Mouse (Mus musculus): ENCODE measurements at regions not wholly inside any gene's neighbourhood (a gene's known extent, or its start where the extent isn't known, plus 50 kb on each side); places are given as distances from the start of the nearest gene placed in this dataset.

GRCm38 (mm10) chr4:39998771-39999422, 144.0 kb upstream of the Aco1 start:
- Histone ChIP-seq H3K9me3 (ENCODE audit: low read length) (peaks cover 13% of the 10 kb centered on the region), H3K4me1 (replicated peaks; ENCODE audit: low read depth, low read length) (no peaks in the 10 kb centered on the region), H3K4me3 (replicated peaks; ENCODE audit: low read length) (no peak overlapping the region), H3K36me3 (ENCODE audit: insufficient read depth, low read length) (no peaks in the 10 kb centered on the region), H3K27me3 (ENCODE audit: insufficient read depth, low read length) (no peaks in the 10 kb centered on the region)
- TF ChIP-seq CTCF (conservative IDR thresholded peaks at IDR 0.05; ENCODE audit: low read length): no peak
- TF ChIP-seq POU5F1 (IDR thresholded peaks at IDR 0.05; ENCODE audit: borderline replicate concordance, low read length): no peak
- TF ChIP-seq NANOG (IDR thresholded peaks at IDR 0.05; ENCODE audit: borderline replicate concordance, low read length): no peak

- Histone ChIP-seq H3K36me3 (ENCODE audit: insufficient read depth, low read length) (no peaks in the 10 kb centered on the region), H3K4me1 (replicated peaks; ENCODE audit: low read depth, low read length) (no peaks in the 10 kb centered on the region), H3K9me3 (ENCODE audit: low read length) (no peaks in the 10 kb centered on the region), H3K27me3 (ENCODE audit: insufficient read depth, low read length) (no peaks in the 10 kb centered on the region), H3K4me3 (replicated peaks; ENCODE audit: low read length) (no peak overlapping the region)
- no peak for TF ChIP-seq POU5F1 (IDR thresholded peaks at IDR 0.05; ENCODE audit: borderline replicate concordance, low read length)
- peak; percentile 67 for TF ChIP-seq CTCF (conservative IDR thresholded peaks at IDR 0.05; ENCODE audit: low read length)
- no peak for TF ChIP-seq NANOG (IDR thresholded peaks at IDR 0.05; ENCODE audit: borderline replicate concordance, low read length)
Observed at GRCm38 (mm10) chr4:40014666-40015065, 128.2 kb upstream of the Aco1 start.

GRCm38 (mm10) chr4:40016856-40017255, 126.0 kb upstream of the Aco1 start:
- Histone ChIP-seq H3K4me3 (replicated peaks; ENCODE audit: low read length) (no peak overlapping the region), H3K27me3 (ENCODE audit: insufficient read depth, low read length) (no peaks in the 10 kb centered on the region), H3K4me1 (replicated peaks; ENCODE audit: low read depth, low read length) (no peaks in the 10 kb centered on the region), H3K36me3 (ENCODE audit: insufficient read depth, low read length) (no peaks in the 10 kb centered on the region), H3K9me3 (ENCODE audit: low read length) (peaks cover 15% of the 10 kb centered on the region; the same call in 1 of the 2 replicates)
- TF ChIP-seq NANOG (IDR thresholded peaks at IDR 0.05; ENCODE audit: borderline replicate concordance, low read length): no peak
- no peak for TF ChIP-seq CTCF (conservative IDR thresholded peaks at IDR 0.05; ENCODE audit: low read length)
- no peak for TF ChIP-seq POU5F1 (IDR thresholded peaks at IDR 0.05; ENCODE audit: borderline replicate concordance, low read length)

GRCm38 (mm10) chr4:40018208-40018607, 124.7 kb upstream of the Aco1 start:
- H3K4me3 ChIP-seq (replicated peaks; ENCODE audit: low read length): no peak overlapping the region
- no peaks in the 10 kb centered on the region for H3K36me3 ChIP-seq (ENCODE audit: insufficient read depth, low read length)
- peaks cover 22% of the 10 kb centered on the region; the same call in 1 of the 2 replicates for H3K9me3 ChIP-seq (ENCODE audit: low read length)
- no peaks in the 10 kb centered on the region for H3K27me3 ChIP-seq (ENCODE audit: insufficient read depth, low read length)
- TF ChIP-seq CTCF (conservative IDR thresholded peaks at IDR 0.05; ENCODE audit: low read length): no peak
- no peak for TF ChIP-seq NANOG (IDR thresholded peaks at IDR 0.05; ENCODE audit: borderline replicate concordance, low read length)
- TF ChIP-seq POU5F1 (IDR thresholded peaks at IDR 0.05; ENCODE audit: borderline replicate concordance, low read length): no peak
- no peaks in the 10 kb centered on the region for H3K4me1 ChIP-seq (replicated peaks; ENCODE audit: low read depth, low read length)

GRCm38 (mm10) chr4:40031361-40031760, 111.5 kb upstream of the Aco1 start:
- H3K36me3 ChIP-seq (ENCODE audit: insufficient read depth, low read length): no peaks in the 10 kb centered on the region
- TF ChIP-seq POU5F1 (IDR thresholded peaks at IDR 0.05; ENCODE audit: borderline replicate concordance, low read length): no peak
- no peak for TF ChIP-seq NANOG (IDR thresholded peaks at IDR 0.05; ENCODE audit: borderline replicate concordance, low read length)
- no peak for TF ChIP-seq CTCF (conservative IDR thresholded peaks at IDR 0.05; ENCODE audit: low read length)
- H3K27me3 ChIP-seq (ENCODE audit: insufficient read depth, low read length): no peaks in the 10 kb centered on the region
- H3K9me3 ChIP-seq (ENCODE audit: low read length): peaks cover 54% of the 10 kb centered on the region
- H3K4me1 ChIP-seq (replicated peaks; ENCODE audit: low read depth, low read length): no peaks in the 10 kb centered on the region
- H3K4me3 ChIP-seq (replicated peaks; ENCODE audit: low read length): no peak overlapping the region

- H3K9me3 ChIP-seq (ENCODE audit: low read length): peaks cover 63% of the 10 kb centered on the region
- no peaks in the 10 kb centered on the region for H3K27me3 ChIP-seq (ENCODE audit: insufficient read depth, low read length)
- TF ChIP-seq POU5F1 (IDR thresholded peaks at IDR 0.05; ENCODE audit: borderline replicate concordance, low read length) (no peak), CTCF (conservative IDR thresholded peaks at IDR 0.05; ENCODE audit: low read length) (no peak), NANOG (IDR thresholded peaks at IDR 0.05; ENCODE audit: borderline replicate concordance, low read length) (no peak)
- no peaks in the 10 kb centered on the region for H3K4me1 ChIP-seq (replicated peaks; ENCODE audit: low read depth, low read length)
- no peak overlapping the region for H3K4me3 ChIP-seq (replicated peaks; ENCODE audit: low read length)
- H3K36me3 ChIP-seq (ENCODE audit: insufficient read depth, low read length): no peaks in the 10 kb centered on the region
Observed at GRCm38 (mm10) chr4:40047846-40048245, 95.0 kb upstream of the Aco1 start.

- Histone ChIP-seq H3K36me3 (ENCODE audit: insufficient read depth, low read length) (no peaks in the 10 kb centered on the region), H3K4me3 (replicated peaks; ENCODE audit: low read length) (no peak overlapping the region), H3K27me3 (ENCODE audit: insufficient read depth, low read length) (no peaks in the 10 kb centered on the region), H3K4me1 (replicated peaks; ENCODE audit: low read depth, low read length) (no peaks in the 10 kb centered on the region), H3K9me3 (ENCODE audit: low read length) (peaks cover 75% of the 10 kb centered on the region)
- TF ChIP-seq POU5F1 (IDR thresholded peaks at IDR 0.05; ENCODE audit: borderline replicate concordance, low read length): no peak
- no peak for TF ChIP-seq NANOG (IDR thresholded peaks at IDR 0.05; ENCODE audit: borderline replicate concordance, low read length)
- TF ChIP-seq CTCF (conservative IDR thresholded peaks at IDR 0.05; ENCODE audit: low read length): no peak
Observed at GRCm38 (mm10) chr4:40049086-40049485, 93.8 kb upstream of the Aco1 start.

- H3K4me1 ChIP-seq (replicated peaks; ENCODE audit: low read depth, low read length): no peaks in the 10 kb centered on the region
- TF ChIP-seq POU5F1 (IDR thresholded peaks at IDR 0.05; ENCODE audit: borderline replicate concordance, low read length) (no peak), CTCF (conservative IDR thresholded peaks at IDR 0.05; ENCODE audit: low read length) (no peak), NANOG (IDR thresholded peaks at IDR 0.05; ENCODE audit: borderline replicate concordance, low read length) (no peak)
- no peaks in the 10 kb centered on the region for H3K36me3 ChIP-seq (ENCODE audit: insufficient read depth, low read length)
- no peak overlapping the region for H3K4me3 ChIP-seq (replicated peaks; ENCODE audit: low read length)
- H3K9me3 ChIP-seq (ENCODE audit: low read length): peaks cover 69% of the 10 kb centered on the region
- no peaks in the 10 kb centered on the region for H3K27me3 ChIP-seq (ENCODE audit: insufficient read depth, low read length)
Observed at GRCm38 (mm10) chr4:40051848-40052247, 91.0 kb upstream of the Aco1 start.

GRCm38 (mm10) chr4:40053391-40053790, 89.5 kb upstream of the Aco1 start:
- no peaks in the 10 kb centered on the region for H3K4me1 ChIP-seq (replicated peaks; ENCODE audit: low read depth, low read length)
- TF ChIP-seq POU5F1 (IDR thresholded peaks at IDR 0.05; ENCODE audit: borderline replicate concordance, low read length) (no peak), CTCF (conservative IDR thresholded peaks at IDR 0.05; ENCODE audit: low read length) (no peak)

More at GRCm38 (mm10) chr4:40053391-40053790, 89.5 kb upstream of the Aco1 start:
- H3K36me3 ChIP-seq (ENCODE audit: insufficient read depth, low read length): no peaks in the 10 kb centered on the region
- no peaks in the 10 kb centered on the region for H3K27me3 ChIP-seq (ENCODE audit: insufficient read depth, low read length)
- peak overlapping the region; percentile 37; the same call in 1 of the 2 replicates for H3K4me3 ChIP-seq (replicated peaks; ENCODE audit: low read length)
- peaks cover 59% of the 10 kb centered on the region for H3K9me3 ChIP-seq (ENCODE audit: low read length)

All from E14TG2a.4 (cell line).